Mouse (Mus musculus): ENCODE measurements around the gene Blm.
A peak's percentile ranks its signal among the peaks of the same experiment; 100 is the strongest.

Blm gene

DNA sequence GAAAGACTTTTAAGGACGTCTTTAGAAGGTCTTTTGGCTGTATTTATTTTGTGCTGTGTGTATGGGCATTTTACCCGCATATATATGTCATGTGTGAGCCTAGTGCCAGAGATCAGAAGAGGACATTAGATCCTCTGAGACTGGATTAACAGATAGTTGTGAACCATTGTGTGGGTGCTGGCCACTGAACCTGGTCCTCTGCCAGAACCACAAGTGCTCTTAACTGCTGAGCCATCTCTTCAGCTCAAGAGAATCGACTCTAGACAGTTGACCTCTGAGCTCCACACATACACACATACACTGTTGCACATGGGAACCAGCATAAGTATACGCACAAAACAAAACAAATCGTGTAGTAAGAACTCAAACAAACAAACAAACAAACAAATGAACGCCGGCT, 98.3 kb downstream of the Blm start:
- no peak for DNase-seq

GRCm38 (mm10) chr7:80435594-80435993, 99.3 kb downstream of the Blm start:
- DNase-seq: no peak

DNA sequence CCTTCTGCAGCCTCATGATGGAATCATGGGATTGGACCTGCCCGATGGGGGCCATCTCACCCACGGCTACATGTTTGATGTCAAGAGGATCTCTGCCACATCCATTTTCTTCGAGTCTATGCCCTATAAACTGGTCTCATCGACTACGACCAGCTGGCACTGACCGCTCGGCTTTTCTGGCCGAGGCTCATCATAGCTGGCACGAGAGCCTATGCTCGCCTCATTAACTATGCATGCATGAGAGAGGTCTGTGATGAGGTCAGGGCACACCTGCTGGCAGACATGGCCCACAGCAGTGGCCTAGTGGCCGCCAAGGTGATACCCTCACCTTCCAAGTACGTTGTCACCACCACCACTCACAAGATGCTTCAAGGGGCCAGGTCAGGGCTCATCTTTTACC, 105.3 kb downstream of the Blm start:
- no peak for DNase-seq

GRCm38 (mm10) chr7:80427730-80428129, 107.2 kb downstream of the Blm start:
- DNase-seq: no peak

DNA sequence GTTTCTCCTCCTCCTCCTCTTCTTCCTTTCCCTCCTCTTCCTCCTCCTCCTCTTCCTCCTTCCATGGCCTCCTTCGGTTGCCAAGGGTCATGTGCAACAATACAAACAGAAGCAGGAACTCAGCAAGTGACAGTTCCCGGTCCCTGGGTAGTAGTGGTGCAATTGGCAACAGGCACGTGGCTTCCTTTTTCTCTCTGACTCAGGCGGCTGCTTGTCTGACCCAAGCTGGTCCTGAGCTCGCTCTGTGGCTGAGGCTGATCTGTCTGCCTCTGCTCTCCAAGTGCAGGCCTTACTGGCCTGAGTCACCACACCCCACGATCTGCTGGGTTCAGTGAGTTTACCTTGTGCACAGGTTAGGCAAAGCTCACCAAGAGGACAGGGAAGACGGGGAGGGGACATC, 108.6 kb downstream of the Blm start:
- no peak for DNase-seq

GRCm38 (mm10) chr7:80424722-80425121, 110.2 kb downstream of the Blm start:
- DNase-seq: no peak

DNA sequence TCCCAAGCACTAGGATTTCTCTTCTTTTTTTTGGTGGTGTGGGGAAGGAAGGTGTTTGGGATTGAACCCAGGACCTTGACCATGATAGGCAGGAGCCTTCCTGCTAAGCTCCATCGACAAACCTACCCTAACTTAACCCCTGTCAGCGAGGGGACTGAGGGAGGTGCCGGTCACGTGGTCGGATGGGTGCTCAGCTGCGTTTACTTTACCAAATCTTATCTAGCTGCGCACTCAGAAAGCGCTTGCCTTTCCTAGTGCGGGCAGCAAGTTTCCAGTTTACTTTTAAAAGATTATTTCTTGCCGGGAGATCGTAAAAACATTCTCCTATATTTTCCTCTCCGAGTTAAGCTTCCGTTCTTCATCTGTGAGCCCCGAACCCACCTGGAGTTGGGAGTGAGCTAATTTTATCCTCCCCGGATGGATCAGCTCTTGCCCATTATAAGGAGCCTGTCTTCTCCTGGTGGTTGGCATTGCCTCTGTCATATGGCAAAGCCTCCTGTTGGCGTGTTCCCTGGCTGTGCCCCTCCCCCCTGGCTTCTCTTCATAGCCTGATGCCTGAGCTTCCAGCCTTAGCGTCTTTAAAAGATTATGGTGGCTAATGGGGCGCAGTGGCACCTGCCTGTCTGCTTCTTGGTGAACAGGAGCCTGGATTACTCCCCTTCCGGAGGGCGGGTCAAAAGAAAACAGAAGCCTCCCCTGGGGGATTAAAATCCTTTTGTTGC, 112.0 kb downstream of the Blm start:
- DNase-seq: no peak

DNA sequence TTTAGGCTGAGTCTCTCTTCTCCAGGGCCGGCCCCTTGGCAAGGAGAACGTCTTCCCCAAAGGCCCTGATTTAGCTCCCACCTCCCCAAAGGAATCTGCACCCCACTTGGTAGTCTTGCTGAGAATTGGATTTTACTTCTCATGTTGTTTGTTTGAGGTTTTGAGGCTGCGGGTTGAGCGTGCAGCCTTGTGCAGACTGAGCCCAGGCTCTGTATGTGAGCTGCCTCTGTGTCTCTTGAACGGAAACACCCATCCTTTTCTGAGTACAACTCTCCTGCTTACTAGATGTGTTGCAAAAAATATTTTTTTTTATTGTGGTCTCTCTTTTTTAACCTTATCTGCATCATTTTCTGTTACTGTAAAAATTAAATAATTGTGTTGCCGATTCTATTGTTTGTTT, 113.3 kb downstream of the Blm start:
- no peak for DNase-seq

DNA sequence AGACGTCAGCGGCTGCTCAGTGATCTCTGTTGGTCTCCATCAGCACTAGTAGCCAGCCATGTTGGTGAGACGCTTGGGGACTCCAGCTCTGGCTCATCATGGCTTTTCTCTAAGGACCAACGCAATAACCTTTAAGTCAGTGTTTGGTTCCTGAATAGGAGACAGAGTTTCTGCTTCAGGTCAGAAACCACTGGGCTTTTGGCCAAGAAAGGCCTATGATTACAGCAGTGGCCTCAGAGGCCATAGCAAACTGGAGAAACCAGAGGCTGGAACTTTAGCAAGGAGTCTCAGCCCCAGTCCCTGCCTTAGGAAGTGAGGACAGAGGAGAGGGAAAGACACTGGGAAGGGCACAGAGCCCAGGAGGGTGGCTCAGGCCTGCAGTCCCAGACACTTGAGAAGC, 114.3 kb downstream of the Blm start:
- DNase-seq: no peak

DNA sequence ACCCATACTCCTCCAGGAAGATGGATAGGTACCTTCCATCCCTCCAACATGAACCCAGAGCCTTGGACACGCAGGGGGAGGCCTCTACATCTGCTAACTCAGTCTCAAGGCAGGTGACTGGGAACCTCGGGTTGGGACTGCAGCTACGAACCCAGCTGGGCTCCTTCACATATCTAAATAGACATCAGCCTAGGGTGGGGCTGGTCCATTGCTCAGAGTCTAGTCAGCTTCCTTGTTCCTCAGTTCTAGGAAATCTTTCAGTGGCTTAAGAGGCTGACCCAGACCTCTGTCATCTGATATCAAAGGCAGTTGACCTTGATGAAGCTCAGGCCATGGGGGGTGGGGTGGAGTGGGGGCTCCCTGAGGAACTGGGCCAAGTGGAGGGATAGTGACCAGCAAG, 115.6 kb downstream of the Blm start:
- no peak for DNase-seq

DNA sequence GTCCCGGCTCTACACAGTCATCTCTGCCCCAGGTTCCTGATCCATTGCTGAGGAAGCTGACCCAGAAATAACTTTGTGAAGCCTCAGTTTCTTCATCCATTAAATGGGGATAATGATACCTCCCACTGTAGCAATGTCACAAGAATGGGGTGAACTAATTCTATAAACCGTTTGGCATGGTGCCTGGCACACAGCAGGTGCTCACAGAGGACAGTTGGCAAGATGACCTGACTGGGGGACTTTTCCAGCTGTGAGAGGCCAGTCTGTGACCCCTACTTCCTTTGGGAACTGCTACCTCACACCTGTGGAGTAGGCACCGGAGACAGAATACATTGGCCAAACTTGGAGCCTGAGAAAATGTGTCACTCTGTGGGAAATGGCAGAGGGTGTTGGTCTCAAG, 116.9 kb downstream of the Blm start:
- DNase-seq: no peak

DNA sequence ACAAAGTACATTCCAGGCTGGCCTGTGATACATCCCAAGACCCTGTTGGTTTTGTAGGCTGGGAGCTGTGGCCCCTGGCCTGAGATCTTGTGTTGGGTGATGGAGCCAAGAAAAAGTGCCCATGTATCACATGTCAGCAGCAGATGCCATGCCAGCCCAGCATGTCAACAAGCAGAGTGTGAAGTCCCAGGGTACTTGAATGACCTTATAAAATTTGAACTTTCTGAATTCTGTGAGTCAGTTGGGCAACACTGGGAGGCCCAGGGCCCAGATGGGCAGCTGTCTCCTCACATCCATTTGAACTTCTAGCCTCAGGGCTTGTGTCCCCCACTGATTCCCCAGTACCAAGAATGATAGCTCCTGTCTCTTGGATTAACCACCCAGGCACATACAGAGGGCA, 117.3 kb downstream of the Blm start:
- DNase-seq: no peak

GRCm38 (mm10) chr7:80416969-80417368, 118.0 kb downstream of the Blm start:
- no peak for DNase-seq

- no peak for DNase-seq
Observed at GRCm38 (mm10) chr7:80414303-80414855, 120.5 kb downstream of the Blm start.

- DNase-seq: peak in 1 of 2 experiments; percentile 36
Observed at GRCm38 (mm10) chr7:80413512-80414302, 121.2 kb downstream of the Blm start.

DNA sequence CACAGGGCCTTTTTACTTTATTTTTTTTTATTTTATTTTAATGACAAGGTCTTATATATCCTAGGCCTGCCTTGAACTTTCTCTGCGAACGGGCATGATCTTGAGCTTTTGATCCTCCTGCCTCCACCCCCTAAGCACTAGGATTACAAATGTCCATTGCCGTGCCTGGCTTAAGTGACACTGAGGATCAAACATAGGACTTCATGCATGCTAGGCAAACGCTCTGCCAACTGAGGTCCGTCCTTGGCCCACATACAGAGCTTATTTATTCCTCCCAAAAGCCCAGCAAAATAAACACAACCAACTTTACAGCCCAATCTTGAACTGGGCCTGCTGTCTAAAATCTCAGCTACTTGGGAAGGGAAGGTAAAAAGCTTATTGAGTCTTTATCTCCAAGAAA, 122.1 kb downstream of the Blm start:
- DNase-seq: no peak

GRCm38 (mm10) chr7:80412279-80412678, 122.6 kb downstream of the Blm start:
- no peak for DNase-seq

- DNase-seq: no peak
Observed at GRCm38 (mm10) chr7:80410380-80410779, 124.5 kb downstream of the Blm start.

DNA sequence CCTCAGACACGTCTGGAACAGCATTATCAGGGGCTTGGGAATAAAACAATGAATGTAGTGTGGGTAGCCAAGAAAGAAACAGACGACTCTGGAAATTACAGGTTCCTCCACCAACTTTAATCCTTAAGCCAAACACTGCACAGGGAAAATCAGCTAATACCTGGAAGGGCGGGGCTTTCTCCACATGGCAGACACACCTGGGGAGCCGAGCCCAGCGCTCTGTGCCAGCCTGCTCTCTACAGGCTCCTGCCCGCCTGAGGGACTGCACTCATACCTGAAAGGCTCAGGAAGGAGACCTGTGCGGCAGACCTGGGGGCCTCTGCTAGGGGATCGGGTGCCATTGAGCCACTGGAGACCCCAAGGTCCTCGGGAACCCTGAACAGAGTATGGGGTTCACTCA, 127.2 kb downstream of the Blm start:
- DNase-seq: no peak

GRCm38 (mm10) chr7:80406186-80406585, 128.7 kb downstream of the Blm start:
- DNase-seq: no peak

- no peak for DNase-seq
Observed at GRCm38 (mm10) chr7:80405188-80405695, 129.7 kb downstream of the Blm start, which contains the start of gene Furin. Gene Furin, minus strand, starts transcription at chr7:80405436.

Measured in thymus, adult 18-20 months (tissue).